Mouse (Mus musculus): ENCODE results near the gene Gm47841. TPM values are rescaled to one million over a fixed set of nuclear protein-coding genes. Genes with fewer than 3 reads are reported as not detected.

Gm47841 gene
- polyA plus RNA-seq, 1 experiment from 2014 or later = not detected

GRCm38 (mm10) chr15:101006251-101007040 lies 40.8 kb downstream of the Gm47841 start:
- no peaks in the 10 kb centered on the region for H3K4me1 ChIP-seq (ENCODE audit: control insufficient read depth, insufficient read depth, low read length)
- H3K36me3 ChIP-seq (ENCODE audit: control insufficient read depth, insufficient read depth, low read length) = no peaks in the 10 kb centered on the region
- WGBS = 13% methylated on average over 14 of the region's 15 CpGs
- peak; percentile 72 for DNase-seq (ENCODE audit: low spot score)
- peak overlapping the region; percentile 48 for H3K4me2 ChIP-seq (ENCODE audit: low read depth, severe bottlenecking)
- H3K27me3 ChIP-seq (ENCODE audit: control insufficient read depth, insufficient read depth, low read length) = no peaks in the 10 kb centered on the region
- H3K27ac ChIP-seq (replicated peaks; ENCODE audit: low read depth, low read length) = no peak overlapping the region
- peak; percentile 84 for ATAC-seq (ENCODE audit: insufficient number of reproducible peaks, low FRiP score, low TSS enrichment, low read depth)
- peak overlapping the region; percentile 31; the same call in 1 of the 2 replicates for H3K9ac ChIP-seq (ENCODE audit: low read length)
- H3K4me3 ChIP-seq (ENCODE audit: low read depth, low read length) = peak overlapping the region; percentile 31
- no peaks in the 10 kb centered on the region for H3K9me3 ChIP-seq (ENCODE audit: control insufficient read depth, low read length)

- H3K27ac ChIP-seq (replicated peaks; ENCODE audit: low read depth, low read length) = no peak overlapping the region
- no peaks in the 10 kb centered on the region for H3K9me3 ChIP-seq (ENCODE audit: control insufficient read depth, low read length)
- H3K4me1 ChIP-seq (ENCODE audit: control insufficient read depth, insufficient read depth, low read length) = no peaks in the 10 kb centered on the region
- no peak overlapping the region for H3K9ac ChIP-seq (ENCODE audit: low read length)
- DNase-seq (ENCODE audit: low spot score) (no peak), ATAC-seq (ENCODE audit: insufficient number of reproducible peaks, low FRiP score, low TSS enrichment, low read depth) (no peak)
- no peak overlapping the region for H3K4me2 ChIP-seq (ENCODE audit: low read depth, severe bottlenecking)
- no peaks in the 10 kb centered on the region for H3K36me3 ChIP-seq (ENCODE audit: control insufficient read depth, insufficient read depth, low read length)
- no peaks in the 10 kb centered on the region for H3K27me3 ChIP-seq (ENCODE audit: control insufficient read depth, insufficient read depth, low read length)
- H3K4me3 ChIP-seq (ENCODE audit: low read depth, low read length) = no peak overlapping the region
- 91% methylated on average over 8 of the region's 8 CpGs for WGBS
These were observed 41.5 kb downstream of the Gm47841 start for GRCm38 (mm10) chr15:101005717-101006116.

- H3K4me3 ChIP-seq (ENCODE audit: low read depth, low read length) = no peak overlapping the region
- H3K27ac ChIP-seq (replicated peaks; ENCODE audit: low read depth, low read length) = no peak overlapping the region
- DNase-seq (ENCODE audit: low spot score) = no peak
- no peaks in the 10 kb centered on the region for H3K9me3 ChIP-seq (ENCODE audit: control insufficient read depth, low read length)
- ATAC-seq (ENCODE audit: insufficient number of reproducible peaks, low FRiP score, low TSS enrichment, low read depth) = no peak
- H3K27me3 ChIP-seq (ENCODE audit: control insufficient read depth, insufficient read depth, low read length) = no peaks in the 10 kb centered on the region
- WGBS = 71% methylated on average over 3 of the region's 3 CpGs
- no peaks in the 10 kb centered on the region for H3K36me3 ChIP-seq (ENCODE audit: control insufficient read depth, insufficient read depth, low read length)
- no peak overlapping the region for H3K4me2 ChIP-seq (ENCODE audit: low read depth, severe bottlenecking)
- H3K9ac ChIP-seq (ENCODE audit: low read length) = no peak overlapping the region
- no peaks in the 10 kb centered on the region for H3K4me1 ChIP-seq (ENCODE audit: control insufficient read depth, insufficient read depth, low read length)
These were observed 42.7 kb downstream of the Gm47841 start for GRCm38 (mm10) chr15:101004538-101004937.

- H3K36me3 ChIP-seq (ENCODE audit: control insufficient read depth, insufficient read depth, low read length) = no peaks in the 10 kb centered on the region
- WGBS = 91% methylated on average over 3 of the region's 3 CpGs
- H3K27me3 ChIP-seq (ENCODE audit: control insufficient read depth, insufficient read depth, low read length) = no peaks in the 10 kb centered on the region
- DNase-seq (ENCODE audit: low spot score) = no peak
- H3K9me3 ChIP-seq (ENCODE audit: control insufficient read depth, low read length) = no peaks in the 10 kb centered on the region
- no peak for ATAC-seq (ENCODE audit: insufficient number of reproducible peaks, low FRiP score, low TSS enrichment, low read depth)
- no peaks in the 10 kb centered on the region for H3K4me1 ChIP-seq (ENCODE audit: control insufficient read depth, insufficient read depth, low read length)
- H3K9ac ChIP-seq (ENCODE audit: low read length) = no peak overlapping the region
- H3K4me2 ChIP-seq (ENCODE audit: low read depth, severe bottlenecking) = no peak overlapping the region
- H3K27ac ChIP-seq (replicated peaks; ENCODE audit: low read depth, low read length) = no peak overlapping the region
- H3K4me3 ChIP-seq (ENCODE audit: low read depth, low read length) = no peak overlapping the region
These were observed 44.7 kb downstream of the Gm47841 start for GRCm38 (mm10) chr15:101002466-101002865.

GRCm38 (mm10) chr15:101001685-101002084 lies 45.5 kb downstream of the Gm47841 start:
- 86% methylated on average over 1 of the region's 1 CpGs for WGBS
- no peaks in the 10 kb centered on the region for H3K4me1 ChIP-seq (ENCODE audit: control insufficient read depth, insufficient read depth, low read length)
- H3K27me3 ChIP-seq (ENCODE audit: control insufficient read depth, insufficient read depth, low read length) = no peaks in the 10 kb centered on the region
- no peak overlapping the region for H3K27ac ChIP-seq (replicated peaks; ENCODE audit: low read depth, low read length)
- no peak overlapping the region for H3K9ac ChIP-seq (ENCODE audit: low read length)
- no peaks in the 10 kb centered on the region for H3K36me3 ChIP-seq (ENCODE audit: control insufficient read depth, insufficient read depth, low read length)
- no peak overlapping the region for H3K4me3 ChIP-seq (ENCODE audit: low read depth, low read length)
- no peaks in the 10 kb centered on the region for H3K9me3 ChIP-seq (ENCODE audit: control insufficient read depth, low read length)
- ATAC-seq (ENCODE audit: insufficient number of reproducible peaks, low FRiP score, low TSS enrichment, low read depth) = no peak
- H3K4me2 ChIP-seq (ENCODE audit: low read depth, severe bottlenecking) = no peak overlapping the region
- no peak for DNase-seq (ENCODE audit: low spot score)

GRCm38 (mm10) chr15:100997090-100997489 lies 50.1 kb downstream of the Gm47841 start:
- no peaks in the 10 kb centered on the region for H3K9me3 ChIP-seq (ENCODE audit: control insufficient read depth, low read length)
- H3K4me2 ChIP-seq (ENCODE audit: low read depth, severe bottlenecking) = no peak overlapping the region
- H3K27me3 ChIP-seq (ENCODE audit: control insufficient read depth, insufficient read depth, low read length) = no peaks in the 10 kb centered on the region
- H3K27ac ChIP-seq (replicated peaks; ENCODE audit: low read depth, low read length) = no peak overlapping the region
- H3K4me1 ChIP-seq (ENCODE audit: control insufficient read depth, insufficient read depth, low read length) = no peaks in the 10 kb centered on the region
- H3K4me3 ChIP-seq (ENCODE audit: low read depth, low read length) = no peak overlapping the region
- no peak overlapping the region for H3K9ac ChIP-seq (ENCODE audit: low read length)
- H3K36me3 ChIP-seq (ENCODE audit: control insufficient read depth, insufficient read depth, low read length) = no peaks in the 10 kb centered on the region
- ATAC-seq (ENCODE audit: insufficient number of reproducible peaks, low FRiP score, low TSS enrichment, low read depth) (no peak), DNase-seq (ENCODE audit: low spot score) (peak; percentile 53)
- WGBS = 25% methylated on average over 4 of the region's 4 CpGs

Other genes with a start within 250 kb of the Gm47841 start
- gene Scn8a, start 177.5 kb downstream of the Gm47841 start, polyA plus RNA-seq (2014; fragmentation: Nextera tagmentation; extraction: Ambion mirVana) = 4.5 and 7.3 TPM in 2 replicates
- 1.3 and 1.5 TPM in 2 replicates for gene Fignl2, start 31.2 kb upstream of the Gm47841 start, polyA plus RNA-seq (2014; fragmentation: Nextera tagmentation; extraction: Ambion mirVana)
- gene Ankrd33, start 68.4 kb upstream of the Gm47841 start, polyA plus RNA-seq (2014; fragmentation: Nextera tagmentation; extraction: Ambion mirVana) = not detected in 2 replicates
- gene Acvrl1, start 81.1 kb upstream of the Gm47841 start, polyA plus RNA-seq (2014; fragmentation: Nextera tagmentation; extraction: Ambion mirVana) = 3.8 and 5.0 TPM in 2 replicates
- gene Acvr1b, start 126.7 kb upstream of the Gm47841 start, polyA plus RNA-seq (2014; fragmentation: Nextera tagmentation; extraction: Ambion mirVana) = 8.0 and 9.4 TPM in 2 replicates
- 6.7 and 7.7 TPM in 2 replicates for gene Grasp, start 176.8 kb upstream of the Gm47841 start, polyA plus RNA-seq (2014; fragmentation: Nextera tagmentation; extraction: Ambion mirVana)
- gene Nr4a1, start 206.9 kb upstream of the Gm47841 start, polyA plus RNA-seq (2014; fragmentation: Nextera tagmentation; extraction: Ambion mirVana) = 3.5 and 4.0 TPM in 2 replicates
- gene Atg101, start 236.9 kb upstream of the Gm47841 start, polyA plus RNA-seq (2014; fragmentation: Nextera tagmentation; extraction: Ambion mirVana) = 68.2 and 73.1 TPM in 2 replicates
- gene 6030408B16Rik, start 245.8 kb upstream of the Gm47841 start, polyA plus RNA-seq (2014; fragmentation: Nextera tagmentation; extraction: Ambion mirVana) = 4.2 and 5.6 TPM in 2 replicates

Data from limb, embryonic 11.5 days (tissue).